Mouse (Mus musculus): ENCODE results near the gene Aadat. TPM values are rescaled to one million over a fixed set of nuclear protein-coding genes. Genes with fewer than 3 reads are reported as not detected.
"Not testable (repeated sequence)": the region's sequence is repeated elsewhere in the genome, so short reads cannot be mapped to it uniquely, and the experiment has no call there.

Gene Aadat
- polyA plus RNA-seq, 1 experiment from 2014 or later = 0.41 TPM

DNA sequence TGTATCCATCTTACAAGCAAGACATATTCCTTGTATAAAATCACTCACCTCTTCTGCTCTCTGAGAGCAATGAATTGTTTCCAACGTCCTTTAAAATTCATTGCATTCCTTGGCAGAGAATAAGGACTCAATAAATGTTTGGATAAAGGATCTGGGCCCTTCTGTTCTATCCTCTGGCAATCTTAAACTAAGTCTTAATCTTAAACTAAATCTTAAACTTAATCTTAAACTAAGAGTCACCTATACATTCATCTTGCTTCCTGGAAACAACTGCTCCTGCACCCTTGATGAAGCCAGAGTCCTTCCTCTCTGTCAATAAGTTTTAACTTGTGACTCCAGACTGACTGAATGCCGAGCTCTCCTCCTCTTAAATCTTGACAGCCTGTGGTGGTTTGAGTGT lies 2.6 kb upstream of the Aadat start, which contains the start of gene Gm10283:
TSS of gene Gm10283 (minus strand) at position 101 of the 400 bp plus-strand sequence.
- Histone ChIP-seq H3K4me2 (ENCODE audit: low read length) (no peak within 1 kb of the TSS), H3K27ac (replicated peaks in 1 of 2; ENCODE audit: control insufficient read depth in 1 of 2, insufficient read depth in 1 of 2, low read depth in 2 of 2, low read length in 2 of 2) (no peak within 1 kb of the TSS), H3K27me3 (ENCODE audit: control insufficient read depth, insufficient read depth, low read length) (no peaks in the 10 kb centered on the region), H3K4me3 (ENCODE audit: control insufficient read depth in 1 of 2, insufficient read depth in 1 of 2, low read depth in 1 of 2, low read length in 2 of 2) (no peak within 1 kb of the TSS), H3K9me3 (ENCODE audit: control insufficient read depth, low read length) (no peaks in the 10 kb centered on the region), H3K9ac (ENCODE audit: low read length) (no peak within 1 kb of the TSS), H3K36me3 (ENCODE audit: control insufficient read depth, insufficient read depth, low read length) (no peaks in the 10 kb centered on the region), H3K4me1 (ENCODE audit: control insufficient read depth in 2 of 2, insufficient read depth in 2 of 2, low read length in 2 of 2) (no peaks in the 10 kb centered on the region)
- WGBS = 45% methylated on average over 2 of the region's 2 CpGs
- no peak for ATAC-seq (ENCODE audit: insufficient number of reproducible peaks, insufficient read depth, low FRiP score, low read depth)

- Histone ChIP-seq H3K27me3 (ENCODE audit: control insufficient read depth, insufficient read depth, low read length) (no peaks in the 10 kb centered on the region), H3K4me1 (ENCODE audit: control insufficient read depth in 2 of 2, insufficient read depth in 2 of 2, low read length in 2 of 2) (no peaks in the 10 kb centered on the region), H3K4me3 (ENCODE audit: control insufficient read depth in 1 of 2, insufficient read depth in 1 of 2, low read depth in 1 of 2, low read length in 2 of 2) (no peak overlapping the region), H3K36me3 (ENCODE audit: control insufficient read depth, insufficient read depth, low read length) (no peaks in the 10 kb centered on the region), H3K9me3 (ENCODE audit: control insufficient read depth, low read length) (no peaks in the 10 kb centered on the region), H3K9ac (ENCODE audit: low read length) (no peak overlapping the region), H3K27ac (replicated peaks in 1 of 2; ENCODE audit: control insufficient read depth in 1 of 2, insufficient read depth in 1 of 2, low read depth in 2 of 2, low read length in 2 of 2) (no peak overlapping the region), H3K4me2 (ENCODE audit: low read length) (no peak overlapping the region)
- ATAC-seq (ENCODE audit: insufficient number of reproducible peaks, insufficient read depth, low FRiP score, low read depth) = no peak
Measured at GRCm38 (mm10) chr8:60518286-60518685, 12.6 kb downstream of the Aadat start.

GRCm38 (mm10) chr8:60534945-60535344 lies 29.2 kb downstream of the Aadat start:
- WGBS = 67% methylated on average over 2 of the region's 2 CpGs
- Histone ChIP-seq H3K9me3 (ENCODE audit: control insufficient read depth, low read length) (no peaks in the 10 kb centered on the region), H3K4me2 (ENCODE audit: low read length) (no peak overlapping the region), H3K27ac (replicated peaks in 1 of 2; ENCODE audit: control insufficient read depth in 1 of 2, insufficient read depth in 1 of 2, low read depth in 2 of 2, low read length in 2 of 2) (no peak overlapping the region), H3K27me3 (ENCODE audit: control insufficient read depth, insufficient read depth, low read length) (no peaks in the 10 kb centered on the region), H3K9ac (ENCODE audit: low read length) (no peak overlapping the region), H3K4me1 (ENCODE audit: control insufficient read depth in 2 of 2, insufficient read depth in 2 of 2, low read length in 2 of 2) (no peaks in the 10 kb centered on the region), H3K4me3 (ENCODE audit: control insufficient read depth in 1 of 2, insufficient read depth in 1 of 2, low read depth in 1 of 2, low read length in 2 of 2) (no peak overlapping the region), H3K36me3 (ENCODE audit: control insufficient read depth, insufficient read depth, low read length) (no peaks in the 10 kb centered on the region)
- no peak for ATAC-seq (ENCODE audit: insufficient number of reproducible peaks, insufficient read depth, low FRiP score, low read depth)

- Histone ChIP-seq H3K9ac (ENCODE audit: low read length) (no peak overlapping the region), H3K4me3 (ENCODE audit: control insufficient read depth in 1 of 2, insufficient read depth in 1 of 2, low read depth in 1 of 2, low read length in 2 of 2) (no peak overlapping the region), H3K9me3 (ENCODE audit: control insufficient read depth, low read length) (no peaks in the 10 kb centered on the region), H3K36me3 (ENCODE audit: control insufficient read depth, insufficient read depth, low read length) (no peaks in the 10 kb centered on the region), H3K4me1 (ENCODE audit: control insufficient read depth in 2 of 2, insufficient read depth in 2 of 2, low read length in 2 of 2) (no peaks in the 10 kb centered on the region), H3K4me2 (ENCODE audit: low read length) (no peak overlapping the region), H3K27ac (replicated peaks in 1 of 2; ENCODE audit: control insufficient read depth in 1 of 2, insufficient read depth in 1 of 2, low read depth in 2 of 2, low read length in 2 of 2) (no peak overlapping the region), H3K27me3 (ENCODE audit: control insufficient read depth, insufficient read depth, low read length) (no peaks in the 10 kb centered on the region)
- no peak for ATAC-seq (ENCODE audit: insufficient number of reproducible peaks, insufficient read depth, low FRiP score, low read depth)
- WGBS = 78% methylated on average over 3 of the region's 3 CpGs
Measured at GRCm38 (mm10) chr8:60566783-60567182, 61.1 kb downstream of the Aadat start.

DNA sequence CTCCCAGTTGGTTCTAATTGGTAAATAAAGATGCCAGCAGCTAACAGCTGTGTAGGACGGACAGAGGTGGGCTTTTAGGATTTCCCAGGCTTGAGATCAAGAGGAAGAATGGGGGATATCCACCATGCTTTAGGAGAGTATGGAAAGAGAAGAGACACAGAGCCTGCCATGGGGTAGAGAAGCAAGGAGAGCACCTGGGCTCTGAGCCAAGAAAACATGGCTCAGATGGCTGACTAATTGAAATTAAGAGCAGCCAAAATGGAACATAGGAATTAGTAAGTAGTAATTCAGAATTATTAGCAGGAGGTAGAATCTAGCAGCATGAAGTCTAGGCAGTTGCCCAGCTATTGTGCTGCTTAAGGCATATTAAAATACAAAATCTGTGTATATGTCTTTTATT lies 71.5 kb downstream of the Aadat start:
- Histone ChIP-seq H3K9ac (ENCODE audit: low read length) (no peak overlapping the region), H3K36me3 (ENCODE audit: control insufficient read depth, insufficient read depth, low read length) (no peaks in the 10 kb centered on the region), H3K4me1 (ENCODE audit: control insufficient read depth in 2 of 2, insufficient read depth in 2 of 2, low read length in 2 of 2) (no peaks in the 10 kb centered on the region), H3K9me3 (ENCODE audit: control insufficient read depth, low read length) (no peaks in the 10 kb centered on the region), H3K4me3 (ENCODE audit: control insufficient read depth in 1 of 2, insufficient read depth in 1 of 2, low read depth in 1 of 2, low read length in 2 of 2) (no peak overlapping the region), H3K4me2 (ENCODE audit: low read length) (no peak overlapping the region), H3K27ac (replicated peaks in 1 of 2; ENCODE audit: control insufficient read depth in 1 of 2, insufficient read depth in 1 of 2, low read depth in 2 of 2, low read length in 2 of 2) (no peak overlapping the region), H3K27me3 (ENCODE audit: control insufficient read depth, insufficient read depth, low read length) (no peaks in the 10 kb centered on the region)
- WGBS = 67% methylated on average over 1 of the region's 1 CpGs
- ATAC-seq (ENCODE audit: insufficient number of reproducible peaks, insufficient read depth, low FRiP score, low read depth) = no peak

DNA sequence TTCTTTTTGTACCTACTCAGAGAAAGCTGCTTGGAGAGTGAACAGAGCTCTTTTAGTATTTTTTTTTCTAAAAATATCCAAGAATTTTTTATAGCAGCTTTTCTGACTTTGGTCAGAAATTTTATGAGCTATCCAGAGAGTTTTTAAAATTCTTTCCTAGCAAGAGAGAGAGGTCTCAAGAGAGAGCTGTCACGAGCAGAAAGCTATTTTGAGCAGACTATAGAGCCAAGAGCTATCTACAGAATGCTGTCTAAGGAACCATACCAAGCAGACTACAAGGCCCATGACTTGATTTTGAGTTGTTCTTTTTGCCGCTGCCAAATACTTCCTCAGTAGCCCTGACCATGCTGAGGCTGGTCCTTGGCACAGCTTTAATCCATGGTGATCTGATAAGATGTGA lies 77.6 kb downstream of the Aadat start:
- Histone ChIP-seq H3K9me3 (ENCODE audit: control insufficient read depth, low read length) (no peaks in the 10 kb centered on the region), H3K27me3 (ENCODE audit: control insufficient read depth, insufficient read depth, low read length) (no peaks in the 10 kb centered on the region), H3K4me3 (ENCODE audit: control insufficient read depth in 1 of 2, insufficient read depth in 1 of 2, low read depth in 1 of 2, low read length in 2 of 2) (no peak overlapping the region), H3K36me3 (ENCODE audit: control insufficient read depth, insufficient read depth, low read length) (no peaks in the 10 kb centered on the region), H3K9ac (ENCODE audit: low read length) (no peak overlapping the region), H3K4me1 (ENCODE audit: control insufficient read depth in 2 of 2, insufficient read depth in 2 of 2, low read length in 2 of 2) (no peaks in the 10 kb centered on the region), H3K27ac (replicated peaks in 1 of 2; ENCODE audit: control insufficient read depth in 1 of 2, insufficient read depth in 1 of 2, low read depth in 2 of 2, low read length in 2 of 2) (no peak overlapping the region; a peak in 1 of 4 replicates), H3K4me2 (ENCODE audit: low read length) (no peak overlapping the region)
- WGBS = 23% methylated on average over 2 of the region's 2 CpGs
- no peak for ATAC-seq (ENCODE audit: insufficient number of reproducible peaks, insufficient read depth, low FRiP score, low read depth)

- not testable (repeated sequence) for H3K27ac ChIP-seq (replicated peaks in 1 of 2; ENCODE audit: control insufficient read depth in 1 of 2, insufficient read depth in 1 of 2, low read depth in 2 of 2, low read length in 2 of 2); H3K9ac ChIP-seq (ENCODE audit: low read length); H3K4me3 ChIP-seq (ENCODE audit: control insufficient read depth in 1 of 2, insufficient read depth in 1 of 2, low read depth in 1 of 2, low read length in 2 of 2); H3K4me2 ChIP-seq (ENCODE audit: low read length); H3K9me3 ChIP-seq (ENCODE audit: control insufficient read depth, low read length); H3K27me3 ChIP-seq (ENCODE audit: control insufficient read depth, insufficient read depth, low read length); H3K36me3 ChIP-seq (ENCODE audit: control insufficient read depth, insufficient read depth, low read length); H3K4me1 ChIP-seq (ENCODE audit: control insufficient read depth in 2 of 2, insufficient read depth in 2 of 2, low read length in 2 of 2); ATAC-seq (ENCODE audit: insufficient number of reproducible peaks, insufficient read depth, low FRiP score, low read depth)
- WGBS = 71% methylated on average over 29 of the region's 29 CpGs
Measured at GRCm38 (mm10) chr8:60591352-60592105, 85.8 kb downstream of the Aadat start.

DNA sequence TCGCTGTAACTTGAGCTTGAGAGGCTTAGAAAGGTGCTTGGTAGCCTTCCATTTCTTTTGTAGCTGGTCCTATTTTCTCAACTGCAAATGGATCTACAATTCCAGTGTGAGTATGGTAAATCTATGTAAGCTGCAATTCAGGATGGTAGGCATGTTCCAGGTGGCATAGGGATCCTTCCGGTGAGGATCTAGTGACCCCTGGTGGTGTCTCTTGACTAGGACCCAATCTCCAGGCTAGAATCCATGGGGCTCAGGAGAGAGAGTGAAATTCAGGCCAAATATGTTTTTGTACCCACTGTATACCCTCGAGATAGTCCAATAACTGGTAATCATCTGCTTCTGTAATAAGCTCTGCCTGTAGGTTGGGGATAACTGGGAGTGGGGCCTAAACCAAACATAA lies 89.0 kb downstream of the Aadat start:
- Histone ChIP-seq H3K9me3 (ENCODE audit: control insufficient read depth, low read length) (no peaks in the 10 kb centered on the region), H3K36me3 (ENCODE audit: control insufficient read depth, insufficient read depth, low read length) (no peaks in the 10 kb centered on the region), H3K4me3 (ENCODE audit: control insufficient read depth in 1 of 2, insufficient read depth in 1 of 2, low read depth in 1 of 2, low read length in 2 of 2) (no peak overlapping the region), H3K4me2 (ENCODE audit: low read length) (no peak overlapping the region), H3K27me3 (ENCODE audit: control insufficient read depth, insufficient read depth, low read length) (no peaks in the 10 kb centered on the region), H3K4me1 (ENCODE audit: control insufficient read depth in 2 of 2, insufficient read depth in 2 of 2, low read length in 2 of 2) (no peaks in the 10 kb centered on the region), H3K9ac (ENCODE audit: low read length) (no peak overlapping the region), H3K27ac (replicated peaks in 1 of 2; ENCODE audit: control insufficient read depth in 1 of 2, insufficient read depth in 1 of 2, low read depth in 2 of 2, low read length in 2 of 2) (no peak overlapping the region)
- no peak for ATAC-seq (ENCODE audit: insufficient number of reproducible peaks, insufficient read depth, low FRiP score, low read depth)
- WGBS = 48% methylated on average over 3 of the region's 3 CpGs
